Mouse (Mus musculus) ES-E14 (cell line): ENCODE measurements at regions not wholly inside any gene's neighbourhood (a gene's known extent, or its start where the extent isn't known, plus 50 kb on each side); places are given as distances from the start of the nearest gene placed in this dataset.

ENCODE experiments used
- DNase-seq: peaks from one replicate; pipeline ENCODE4 v3.0.0-alpha.2; 2013; ENCODE audit warnings: low read depth, low spot score
- H3K27ac ChIP-seq: 2 replicates; pipeline ENCODE4 v1.5.1; 2012; ENCODE audit warnings: low read depth, mild to moderate bottlenecking, low read length, moderate library complexity, mixed read lengths; ENCODE audit not compliant: poor library complexity, insufficient read depth, severe bottlenecking
- H3K36me3 ChIP-seq: 2 replicates; pipeline ENCODE4 v1.6.1; 2012; ENCODE audit warnings: mild to moderate bottlenecking, low read length, moderate library complexity, mixed read lengths; ENCODE audit not compliant: control insufficient read depth, poor library complexity, insufficient read depth, severe bottlenecking
- H3K4me1 ChIP-seq, 2 experiments: fragments of 150-350 bp in 1 of 2; sonication (generic) in 1 of 2; 2 replicates each; pipeline ENCODE4 v1.6.1; 2012; ENCODE audit warnings: low read length in 2 of 2, mild to moderate bottlenecking in 1 of 2, mixed read lengths in 1 of 2; ENCODE audit not compliant: control insufficient read depth in 2 of 2, insufficient read depth in 2 of 2, poor library complexity in 1 of 2
- H3K4me3 ChIP-seq, 2 experiments: fragments of 150-350 bp in 1 of 2; sonication (generic) in 1 of 2; 2 replicates each; pipeline ENCODE4 v1.5.1; 2012; ENCODE audit warnings: low read length in 2 of 2, low read depth in 1 of 2, mild to moderate bottlenecking in 1 of 2, mixed read lengths in 1 of 2; ENCODE audit not compliant: insufficient read depth in 1 of 2, poor library complexity in 1 of 2, severe bottlenecking in 1 of 2
- H3K9ac ChIP-seq: 2 replicates; pipeline ENCODE4 v1.6.1; 2012; ENCODE audit warnings: low read depth, mild to moderate bottlenecking, low read length, mixed read lengths; ENCODE audit not compliant: poor library complexity, insufficient read depth, severe bottlenecking
- H3K9me3 ChIP-seq: fragments of 150-350 bp; sonication (generic); 2 replicates; pipeline ENCODE4 v1.6.1; 2012; ENCODE audit warnings: low read depth, mild to moderate bottlenecking, low read length; ENCODE audit not compliant: control insufficient read depth, insufficient read depth
- CHD2 ChIP-seq: IDR thresholded peaks from 2 replicates; pipeline ENCODE4 v1.6.1; 2014; ENCODE audit warnings: mild to moderate bottlenecking, low read depth, low read length, inconsistent platforms
- HCFC1 ChIP-seq: IDR thresholded peaks from 2 replicates; pipeline ENCODE4 v1.6.1; 2012; ENCODE audit warnings: low read length, inconsistent platforms, borderline replicate concordance; ENCODE audit not compliant: insufficient read depth
- MAFK ChIP-seq: IDR thresholded peaks from 2 replicates; pipeline ENCODE4 v1.6.1; 2014; ENCODE audit warnings: mild to moderate bottlenecking, low read depth, low read length, inconsistent platforms; ENCODE audit not compliant: insufficient read depth
- ZC3H11A ChIP-seq: IDR thresholded peaks from 2 replicates; pipeline ENCODE4 v1.6.1; 2012; ENCODE audit warnings: low read depth, mild to moderate bottlenecking, inconsistent platforms, low read length, borderline replicate concordance
- ZNF384 ChIP-seq: IDR thresholded peaks from 2 replicates; pipeline ENCODE4 v1.6.1; 2012; ENCODE audit warnings: low read depth, low read length, inconsistent platforms
- in situ Hi-C, 2 experiments: fragments of 600-800 bp; cut with MboI; formaldehyde crosslinking; loops; one replicate each; pipeline ENCODE4 v1.15.1; 2025; ENCODE audit warnings: low sequenced_read_pairs in 2 of 2, inconsistent platforms in 1 of 2; ENCODE audit not compliant: unreplicated experiment in 2 of 2

GRCm38 (mm10) chr3:34772035-34772434, 121.8 kb downstream of the Sox2 start:
- TF ChIP-seq MAFK = no peak
- no peak for TF ChIP-seq ZC3H11A
- no peak for TF ChIP-seq HCFC1
- TF ChIP-seq ZNF384 = no peak
- no peak for TF ChIP-seq CHD2
- DNase-seq = no peak
- H3K4me3 ChIP-seq = no peak overlapping the region
- H3K9ac ChIP-seq = no peak overlapping the region
- peaks cover 11 to 23% of the 10 kb centered on the region in 2 experiments; a peak in 2 of 4 replicates for H3K4me1 ChIP-seq
- H3K36me3 ChIP-seq = no peaks in the 10 kb centered on the region
- in situ Hi-C loops = loop anchor here in 1 of 2 experiments (25.0 kb wide), 1 partner anchor 110 kb away; the partner anchor contains the start of gene Sox2
- no peaks in the 10 kb centered on the region for H3K9me3 ChIP-seq
- H3K27ac ChIP-seq = no peak overlapping the region

- Histone ChIP-seq H3K4me1 (peaks cover 5 to 17% of the 10 kb centered on the region in 2 experiments; a peak in 2 of 4 replicates), H3K27ac (peak overlapping the region; percentile 51; the same call in 1 of the 2 replicates), H3K9me3 (no peaks in the 10 kb centered on the region), H3K4me3 (peak overlapping the region in 1 of 2 experiments; percentile 15; a peak in 1 of 4 replicates), H3K9ac (peak overlapping the region; percentile 48; the same call in 1 of the 2 replicates), H3K36me3 (no peaks in the 10 kb centered on the region; the same call in 1 of the 2 replicates)
- no peak for DNase-seq
- TF ChIP-seq HCFC1 (no peak), MAFK (no peak), ZC3H11A (no peak), ZNF384 (no peak), CHD2 (no peak)
- in situ Hi-C loops = loop anchor here in 1 of 2 experiments (25.0 kb wide), 1 partner anchor 112 kb away; the partner anchor contains the start of gene Sox2
Measured at GRCm38 (mm10) chr3:34773678-34774425, 123.6 kb downstream of the Sox2 start.

- H3K4me3 ChIP-seq = no peak overlapping the region
- TF ChIP-seq ZC3H11A = no peak
- TF ChIP-seq ZNF384 = no peak
- no peak for TF ChIP-seq CHD2
- no peak for TF ChIP-seq HCFC1
- TF ChIP-seq MAFK = no peak
- no peak for DNase-seq
- no peak overlapping the region for H3K9ac ChIP-seq
- H3K27ac ChIP-seq = no peak overlapping the region
- in situ Hi-C loops = loop anchor here in 1 of 2 experiments (25.0 kb wide), 1 partner anchor 331 kb away; no protein-coding TSS in a partner anchor
- peaks cover 3% of the 10 kb centered on the region; the same call in 1 of the 2 replicates for H3K36me3 ChIP-seq
- H3K9me3 ChIP-seq = no peaks in the 10 kb centered on the region
- H3K4me1 ChIP-seq = peaks cover under 1 to 6% of the 10 kb centered on the region in 2 experiments; a peak in 2 of 4 replicates
Measured at GRCm38 (mm10) chr3:34781770-34782169, 131.6 kb downstream of the Sox2 start.

- Histone ChIP-seq H3K9ac (no peak overlapping the region), H3K4me1 (peaks cover 5 to 12% of the 10 kb centered on the region in 2 experiments; a peak in 3 of 4 replicates), H3K4me3 (no peak overlapping the region), H3K27ac (no peak overlapping the region), H3K36me3 (peaks cover 3% of the 10 kb centered on the region; the same call in 1 of the 2 replicates), H3K9me3 (no peaks in the 10 kb centered on the region)
- no peak for DNase-seq
- in situ Hi-C loops = loop anchor here in 1 of 2 experiments (25.0 kb wide), 1 partner anchor 329 kb away; no protein-coding TSS in a partner anchor
- TF ChIP-seq CHD2 = no peak
- TF ChIP-seq ZNF384 = no peak
- TF ChIP-seq HCFC1 = no peak
- TF ChIP-seq MAFK = no peak
- no peak for TF ChIP-seq ZC3H11A
Measured at GRCm38 (mm10) chr3:34783398-34783797, 133.2 kb downstream of the Sox2 start.
